In the genomic region with DNA sequence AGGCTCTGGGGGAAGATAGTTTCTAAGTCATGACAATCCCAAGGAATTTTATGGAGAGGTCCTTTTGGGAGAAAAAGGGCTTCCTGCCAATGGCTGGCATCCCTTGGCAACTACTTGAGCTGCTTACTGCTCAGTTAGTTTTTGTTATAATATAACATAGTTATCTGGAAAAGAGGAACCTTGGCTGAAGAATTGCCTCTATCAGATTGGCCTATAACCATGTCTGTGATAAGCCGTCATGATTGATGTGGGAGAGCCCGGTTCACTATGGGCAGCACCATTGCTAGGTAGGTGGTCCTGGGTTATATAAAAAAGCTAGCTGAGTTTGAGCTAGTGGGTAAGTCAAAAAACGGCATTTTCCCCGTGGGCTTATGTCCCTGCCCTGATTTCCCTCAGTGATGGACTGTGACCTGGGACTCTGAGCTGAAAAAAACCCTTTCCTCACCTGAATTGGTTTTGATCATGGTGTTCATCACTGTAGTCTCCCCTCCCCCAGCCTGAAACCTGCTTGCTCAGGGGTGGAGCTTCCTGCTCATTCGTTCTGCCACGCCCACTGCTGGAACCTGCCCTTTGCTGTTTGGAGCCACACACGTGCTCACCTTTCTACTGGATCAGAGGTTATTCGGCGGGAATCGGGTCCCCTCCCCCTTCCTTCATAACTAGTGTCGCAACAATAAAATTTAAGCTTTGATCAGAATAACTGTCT, we compare ENCODE assay signal across 24 mouse cellular contexts. TPM values are rescaled to one million over a fixed set of nuclear protein-coding genes. Genes with fewer than 3 reads are reported as not detected.
A peak's percentile ranks its signal among the peaks of the same experiment; 100 is the strongest.
DNase-seq lines count a peak whose midpoint lies in the region; ATAC-seq and TF ChIP-seq lines count a peak whose summit lies in the region.
"Had no signal": no experiment of that assay in that cellular context is flagged by ENCODE, and none has a peak within 500 bp of the region (broad histone marks: within the 10 kb centered on the region; RNA-seq: fewer than 3 reads in every experiment).

No protein-coding gene starts in this region.

- no peaks in the 10 kb centered on the region for H3K27me3 ChIP-seq in kidney, embryonic 15.5 days
- H3K27me3 ChIP-seq in small intestine, adult 2 months (ENCODE audit: control insufficient read depth, insufficient read depth, low read length), result no peaks in the 10 kb centered on the region
- H3K27me3 ChIP-seq: limb, embryonic 12.5 days; lung, embryonic 15.5 days; midbrain, embryonic 15.5 days; neural tube, embryonic 12.5 days had no signal

- peak; percentile 29 to 61 for DNase-seq in kidney, postnatal 25 days
- DNase-seq in ES-CJ7 (ENCODE audit: low read depth, low spot score) (peak; percentile 42), ZHBTc4 (ENCODE audit: low read depth, low spot score) (peak; percentile 40)
- no peak for DNase-seq in yolk sac, embryonic 10.5 days (ENCODE audit: low spot score)
- DNase-seq in ovary, adult 18-20 months (ENCODE audit: low spot score), result no peak
- DNase-seq: adrenal gland, adult 8-10 months; cerebellum, adult 18-20 months; cerebellum, postnatal 25 days; gastrocnemius, postnatal 10 days; kidney, adult 18-20 months; layer of hippocampus, postnatal 36 days; retina, postnatal 1 day; thymus, postnatal 14 days had no signal

- WGBS in kidney, embryonic 15.5 days, result 35% methylated on average over 11 of the region's 11 CpGs
- 18% methylated on average over 11 of the region's 11 CpGs for WGBS in small intestine, adult 2 months

- no peak overlapping the region for H3K4me3 ChIP-seq in kidney, embryonic 15.5 days (replicated peaks)
- no peak overlapping the region for H3K4me3 ChIP-seq in small intestine, adult 2 months (ENCODE audit: low read depth, low read length)
- H3K4me3 ChIP-seq: limb, embryonic 12.5 days; lung, embryonic 15.5 days; midbrain, embryonic 15.5 days; neural tube, embryonic 12.5 days had no signal

- H3K27ac ChIP-seq in kidney, embryonic 15.5 days, result no peak overlapping the region
- H3K27ac ChIP-seq in small intestine, adult 2 months (ENCODE audit: insufficient read depth, low read depth, low read length), result peak overlapping the region; percentile 70
- H3K27ac ChIP-seq: limb, embryonic 12.5 days; liver, embryonic 14.5 days; lung, embryonic 15.5 days; macrophage; midbrain, embryonic 15.5 days; neural tube, embryonic 12.5 days had no signal

- no peaks in the 10 kb centered on the region for H3K9me3 ChIP-seq in kidney, embryonic 15.5 days (replicated peaks)
- H3K9me3 ChIP-seq: limb, embryonic 12.5 days; lung, embryonic 15.5 days; midbrain, embryonic 15.5 days; neural tube, embryonic 12.5 days had no signal

- no peak for TF ChIP-seq CTCF in small intestine, adult 2 months (IDR thresholded peaks at IDR 0.05; ENCODE audit: extremely low read depth, insufficient read length, insufficient replicate concordance, low read depth, low read length)

- H3K36me3 ChIP-seq in kidney, embryonic 15.5 days, result no peaks in the 10 kb centered on the region
- no peaks in the 10 kb centered on the region for H3K36me3 ChIP-seq in small intestine, adult 2 months (ENCODE audit: control insufficient read depth, insufficient read depth, low read length)
- H3K36me3 ChIP-seq: limb, embryonic 12.5 days; lung, embryonic 15.5 days; midbrain, embryonic 15.5 days; neural tube, embryonic 12.5 days had no signal

- H3K9ac ChIP-seq in kidney, embryonic 15.5 days, result no peak overlapping the region
- H3K9ac ChIP-seq: limb, embryonic 12.5 days; liver, embryonic 14.5 days; lung, embryonic 15.5 days; midbrain, embryonic 15.5 days; neural tube, embryonic 12.5 days had no signal

- H3K4me1 ChIP-seq in kidney, embryonic 15.5 days, result no peaks in the 10 kb centered on the region
- H3K4me1 ChIP-seq in small intestine, adult 2 months (ENCODE audit: control insufficient read depth, insufficient read depth, insufficient read length, low read length), result peaks cover 10% of the 10 kb centered on the region; the same call in 1 of the 2 replicates
- H3K4me1 ChIP-seq: limb, embryonic 12.5 days; lung, embryonic 15.5 days; midbrain, embryonic 15.5 days; neural tube, embryonic 12.5 days had no signal

- no peak overlapping the region for H3K4me2 ChIP-seq in kidney, embryonic 15.5 days
- H3K4me2 ChIP-seq: heart, embryonic 11.5 days; limb, embryonic 12.5 days; lung, embryonic 15.5 days; midbrain, embryonic 15.5 days; neural tube, embryonic 12.5 days had no signal

- ATAC-seq in kidney, embryonic 15.5 days (replicated peaks; ENCODE audit: low FRiP score), result no peak
- ATAC-seq: forebrain, embryonic 16.5 days; hindbrain, embryonic 16.5 days; midbrain, embryonic 15.5 days had no signal

- TF ChIP-seq POLR2A in small intestine, adult 2 months (IDR thresholded peaks at IDR 0.05; ENCODE audit: low read depth, low read length), result no peak

RNA-seq across cellular contexts. Expression of a gene that starts 8.7 kb away (rescaled TPM):
- 5.0 and 5.4 TPM in 2 replicates for polyA plus RNA-seq in kidney, embryonic 15.5 days (2015; fragmentation: Nextera tagmentation; extraction: Ambion mirVana)
- polyA plus RNA-seq in small intestine, adult 2 months (2012; rRNA removed), result 5.4 and 12.8 TPM in 2 replicates

RNA-seq across cellular contexts. Expression of a gene that starts 34.7 kb away (rescaled TPM):
- 64.8 and 66.3 TPM in 2 replicates for polyA plus RNA-seq in kidney, embryonic 15.5 days (2015; fragmentation: Nextera tagmentation; extraction: Ambion mirVana)
- polyA plus RNA-seq in small intestine, adult 2 months (2012; rRNA removed), result 3.3 and 3.7 TPM in 2 replicates

RNA-seq across cellular contexts. Expression of a gene that starts 53.5 kb away (rescaled TPM):
- polyA plus RNA-seq in kidney, embryonic 15.5 days (2015; fragmentation: Nextera tagmentation; extraction: Ambion mirVana), result 14.5 and 17.4 TPM in 2 replicates
- polyA plus RNA-seq in small intestine, adult 2 months (2012; rRNA removed), result 8.8 and 27.4 TPM in 2 replicates

Comparison
In these comparisons a context has a peak if more than half of its experiments do, and no peak if none do; other contexts are left out.
1. DNase-seq: peak in kidney, postnatal 25 days (2 of 2), ES-CJ7 (single experiment) and ZHBTc4 (single experiment); none in yolk sac, embryonic 10.5 days (single experiment) and ovary, adult 18-20 months (single experiment).
2. RNA of a gene that starts 34.7 kb away (polyA plus RNA-seq): 64.8 to 66.3 TPM in kidney, embryonic 15.5 days; 3.3 to 3.7 TPM in small intestine, adult 2 months; every median in the first group is over 10 times any median in the second.